Mouse (Mus musculus): Measurements from ENCODE around the gene Cyb5rl.
"Not testable (repeated sequence)": the region's sequence is repeated elsewhere in the genome, so short reads cannot be mapped to it uniquely, and the experiment has no call there.

Gene Cyb5rl

GRCm38 (mm10) chr4:107063214-107063613 is 3.6 kb upstream of the Cyb5rl start:
- DNase-seq: no peak

- DNase-seq: no peak
Observed at GRCm38 (mm10) chr4:107064394-107065098, 2.2 kb upstream of the Cyb5rl start.

- peak; percentile 47 for DNase-seq
Observed at GRCm38 (mm10) chr4:107067151-107067840, 508 bp downstream of the Cyb5rl start.

- DNase-seq: no peak
Observed at GRCm38 (mm10) chr4:107072343-107072742, 5.6 kb downstream of the Cyb5rl start.

GRCm38 (mm10) chr4:107075456-107075855 is 8.7 kb downstream of the Cyb5rl start:
- no peak for DNase-seq

GRCm38 (mm10) chr4:107078894-107079293 is 12.1 kb downstream of the Cyb5rl start:
- DNase-seq: no peak

GRCm38 (mm10) chr4:107079716-107080115 is 12.9 kb downstream of the Cyb5rl start:
- DNase-seq: no peak

GRCm38 (mm10) chr4:107082185-107082584 is 15.4 kb downstream of the Cyb5rl start:
- DNase-seq: no peak

- no peak for DNase-seq
Observed at GRCm38 (mm10) chr4:107083126-107083525, 16.3 kb downstream of the Cyb5rl start.

- DNase-seq: no peak
Observed at GRCm38 (mm10) chr4:107084343-107084742, 17.6 kb downstream of the Cyb5rl start.

- DNase-seq: no peak
Observed at GRCm38 (mm10) chr4:107084858-107085257, 18.1 kb downstream of the Cyb5rl start.

- DNase-seq: no peak
Observed at GRCm38 (mm10) chr4:107091696-107092095, 24.9 kb downstream of the Cyb5rl start.

- DNase-seq: no peak
Observed at GRCm38 (mm10) chr4:107094484-107095187, 27.8 kb downstream of the Cyb5rl start.

- no peak for DNase-seq
Observed at GRCm38 (mm10) chr4:107096043-107096442, 29.3 kb downstream of the Cyb5rl start.

GRCm38 (mm10) chr4:107096841-107097373 is 30.1 kb downstream of the Cyb5rl start, which contains the start of gene Cdcp2:
Gene Cdcp2 (plus strand): TSS chr4:107096891.
- DNase-seq: no peak

- no peak for DNase-seq
Observed at GRCm38 (mm10) chr4:107097871-107098270, 31.1 kb downstream of the Cyb5rl start.

- DNase-seq: no peak
Observed at GRCm38 (mm10) chr4:107098375-107098774, 31.6 kb downstream of the Cyb5rl start.

- no peak for DNase-seq
Observed at GRCm38 (mm10) chr4:107098791-107099525, 32.2 kb downstream of the Cyb5rl start.

- no peak for DNase-seq
Observed at GRCm38 (mm10) chr4:107102220-107102619, 35.4 kb downstream of the Cyb5rl start.

- no peak for DNase-seq
Observed at GRCm38 (mm10) chr4:107106777-107107176, 40.0 kb downstream of the Cyb5rl start.

GRCm38 (mm10) chr4:107108291-107108731 is 41.5 kb downstream of the Cyb5rl start:
- DNase-seq: no peak

GRCm38 (mm10) chr4:107109181-107109580 is 42.4 kb downstream of the Cyb5rl start:
- DNase-seq: not testable (repeated sequence)

- DNase-seq: no peak
Observed at GRCm38 (mm10) chr4:107114278-107114677, 47.5 kb downstream of the Cyb5rl start.

Measured in lung, postnatal 14 days (tissue).